Mouse (Mus musculus) kidney, postnatal 0 days (tissue): ENCODE results near the gene Fgf11. TPM values are rescaled to one million over a fixed set of nuclear protein-coding genes. Genes with fewer than 3 reads are reported as not detected.
A peak's percentile ranks its signal among the peaks of the same experiment; 100 is the strongest.

Experiments
- ATAC-seq: fragments of 200-750 bp; cut with Nextera tagmentation; replicated peaks from 2 replicates; pipeline ENCODE4 v1.8.0; 2017; ENCODE audit warnings: low read depth, moderate number of reproducible peaks, moderate TSS enrichment, moderate library complexity; ENCODE audit not compliant: low FRiP score
- DNase-seq: peaks from one replicate; pipeline ENCODE4 v3.0.0-alpha.2; 2016; ENCODE audit warnings: low spot score
- H3K27ac ChIP-seq: fragments of 300-500 bp; sonication (generic); 2 replicates; pipeline ENCODE4 v1.5.1; 2014; ENCODE audit warnings: mild to moderate bottlenecking
- H3K27me3 ChIP-seq: fragments of 300-500 bp; sonication (generic); 2 replicates; pipeline ENCODE4 v1.6.1; 2014; ENCODE audit warnings: low read length, mixed read lengths; ENCODE audit not compliant: insufficient read depth
- H3K36me3 ChIP-seq: fragments of 300-500 bp; sonication (generic); 2 replicates; pipeline ENCODE4 v1.6.1; 2014; ENCODE audit warnings: low read length, mixed read lengths; ENCODE audit not compliant: insufficient read depth
- H3K4me1 ChIP-seq: fragments of 300-500 bp; sonication (generic); replicated peaks from 2 replicates; pipeline ENCODE4 v1.6.1; 2014; ENCODE audit warnings: antibody characterized with exemption, low read length, mixed read lengths; ENCODE audit not compliant: insufficient read depth
- H3K4me2 ChIP-seq: fragments of 300-500 bp; sonication (generic); 2 replicates; pipeline ENCODE4 v1.6.1; 2014; ENCODE audit warnings: mild to moderate bottlenecking, low read length, moderate library complexity, mixed read lengths
- H3K4me3 ChIP-seq: fragments of 300-500 bp; sonication (generic); replicated peaks from 2 replicates; pipeline ENCODE4 v1.5.1; 2014; ENCODE audit warnings: low read depth, low read length
- H3K9ac ChIP-seq: fragments of 300-500 bp; sonication (generic); 2 replicates; pipeline ENCODE4 v1.6.1; 2014; ENCODE audit warnings: low read depth, low read length
- H3K9me3 ChIP-seq: fragments of 300-500 bp; sonication (generic); replicated peaks from 2 replicates; pipeline ENCODE4 v1.6.1; 2016; ENCODE audit warnings: low read length, inconsistent platforms, mixed read lengths
- CTCF ChIP-seq: IDR thresholded peaks from 2 replicates; pipeline ENCODE4 v1.5.1; 2016; ENCODE audit warnings: antibody characterized with exemption, low read depth, mild to moderate bottlenecking, moderate library complexity
- WGBS: fragments of 180-500 bp; shearing (Covaris S2); extraction: QIAGEN DNeasy Blood & Tissue Kit; methylation state at CpG from one replicate; pipeline ENCODE4 v1.1.7; 2014; 5-methylcytosine and 5-hydroxymethylcytosine counted together
- polyA plus RNA-seq: library from polyadenylated mRNA; unstranded; fragments of >200 nt; fragmentation: Nextera tagmentation; extraction: Ambion mirVana; gene quantifications from 2 replicates; pipeline ENCODE4 v1.2.1, GENCODE M21; 2015

Fgf11 gene
- polyA plus RNA-seq, 1 experiment from 2014 or later, result 0.63 TPM

GRCm38 (mm10) chr11:69800392-69801197 is 1.1 kb downstream of the Fgf11 start:
- H3K9me3 ChIP-seq, result no peaks in the 10 kb centered on the region
- peaks cover 50% of the 10 kb centered on the region for H3K4me1 ChIP-seq
- 0 out of 2 replicates have a peak, but pooled peaks cover 1% of the 10 kb centered on the region for H3K27me3 ChIP-seq

DNA sequence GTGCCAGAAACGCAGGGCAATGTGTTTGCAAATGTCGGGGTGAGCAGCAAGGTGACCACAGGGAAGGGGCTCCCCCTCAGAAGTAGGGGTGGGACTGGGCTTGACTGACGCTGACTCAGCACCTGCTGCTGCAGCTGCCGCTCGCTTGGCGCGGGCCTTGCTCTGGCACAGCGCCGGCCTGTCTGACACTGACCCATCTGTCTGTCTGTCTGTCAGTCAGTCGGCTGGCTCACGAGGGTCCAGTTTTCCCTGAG is 1.6 kb downstream of the Fgf11 start:
- ATAC-seq (no peak), DNase-seq (no peak)
- H3K27me3 ChIP-seq, result no peaks in the 10 kb centered on the region
- peak overlapping the region; percentile 68; the same call in 1 of the 2 replicates for H3K9ac ChIP-seq
- H3K4me1 ChIP-seq, result peaks cover 50% of the 10 kb centered on the region
- peak overlapping the region; percentile 93 for H3K4me2 ChIP-seq
- no peaks in the 10 kb centered on the region for H3K36me3 ChIP-seq
- no peaks in the 10 kb centered on the region for H3K9me3 ChIP-seq
- TF ChIP-seq CTCF, result no peak
- H3K4me3 ChIP-seq, result peak overlapping the region; percentile 47
- H3K27ac ChIP-seq, result no peak overlapping the region
- WGBS, result 3% methylated on average over 11 of the region's 11 CpGs

More at GRCm38 (mm10) chr11:69800392-69801197, 1.1 kb downstream of the Fgf11 start:
- under 1% methylated on average over 34 of the region's 36 CpGs for WGBS
- H3K27ac ChIP-seq, result 0 out of 2 replicates have a peak overlapping the region, but pooled peaks have one; percentile 31
- H3K4me2 ChIP-seq, result peak overlapping the region; percentile 93
- ATAC-seq, result peak; percentile 48
- H3K9ac ChIP-seq, result peak overlapping the region; percentile 68
- TF ChIP-seq CTCF, result no peak
- DNase-seq, result peak; percentile 91
- peak overlapping the region; percentile 47 for H3K4me3 ChIP-seq
- H3K36me3 ChIP-seq, result no peaks in the 10 kb centered on the region

- Histone ChIP-seq H3K9ac (no peak overlapping the region), H3K4me2 (peak overlapping the region; percentile 93), H3K9me3 (no peaks in the 10 kb centered on the region), H3K4me3 (no peak overlapping the region), H3K36me3 (no peaks in the 10 kb centered on the region), H3K27ac (no peak overlapping the region), H3K27me3 (no peaks in the 10 kb centered on the region), H3K4me1 (peaks cover 45% of the 10 kb centered on the region)
- ATAC-seq (no peak), DNase-seq (no peak)
- WGBS, result 21% methylated on average over 12 of the region's 12 CpGs
- TF ChIP-seq CTCF, result no peak
These were observed 2.1 kb downstream of the Fgf11 start for GRCm38 (mm10) chr11:69799394-69800137.

GRCm38 (mm10) chr11:69797924-69798323 is 3.7 kb downstream of the Fgf11 start:
- Histone ChIP-seq H3K27me3 (no peaks in the 10 kb centered on the region), H3K36me3 (no peaks in the 10 kb centered on the region), H3K9ac (no peak overlapping the region), H3K27ac (no peak overlapping the region), H3K9me3 (no peaks in the 10 kb centered on the region), H3K4me2 (no peak overlapping the region), H3K4me3 (no peak overlapping the region), H3K4me1 (peaks cover 31% of the 10 kb centered on the region)
- no peak for TF ChIP-seq CTCF
- ATAC-seq (no peak), DNase-seq (no peak)
- WGBS, result 83% methylated on average over 7 of the region's 7 CpGs

- DNase-seq (no peak), ATAC-seq (no peak)
- Histone ChIP-seq H3K4me1 (peaks cover 18% of the 10 kb centered on the region), H3K36me3 (no peaks in the 10 kb centered on the region), H3K27ac (no peak overlapping the region), H3K4me2 (peak overlapping the region; percentile 95), H3K4me3 (peak overlapping the region; percentile 50), H3K9ac (peak overlapping the region; percentile 67; the same call in 1 of the 2 replicates), H3K27me3 (no peaks in the 10 kb centered on the region), H3K9me3 (no peaks in the 10 kb centered on the region)
- TF ChIP-seq CTCF, result no peak
- WGBS, result 2% methylated on average over 13 of the region's 13 CpGs
These were observed 5.6 kb downstream of the Fgf11 start for GRCm38 (mm10) chr11:69795983-69796435.

DNA sequence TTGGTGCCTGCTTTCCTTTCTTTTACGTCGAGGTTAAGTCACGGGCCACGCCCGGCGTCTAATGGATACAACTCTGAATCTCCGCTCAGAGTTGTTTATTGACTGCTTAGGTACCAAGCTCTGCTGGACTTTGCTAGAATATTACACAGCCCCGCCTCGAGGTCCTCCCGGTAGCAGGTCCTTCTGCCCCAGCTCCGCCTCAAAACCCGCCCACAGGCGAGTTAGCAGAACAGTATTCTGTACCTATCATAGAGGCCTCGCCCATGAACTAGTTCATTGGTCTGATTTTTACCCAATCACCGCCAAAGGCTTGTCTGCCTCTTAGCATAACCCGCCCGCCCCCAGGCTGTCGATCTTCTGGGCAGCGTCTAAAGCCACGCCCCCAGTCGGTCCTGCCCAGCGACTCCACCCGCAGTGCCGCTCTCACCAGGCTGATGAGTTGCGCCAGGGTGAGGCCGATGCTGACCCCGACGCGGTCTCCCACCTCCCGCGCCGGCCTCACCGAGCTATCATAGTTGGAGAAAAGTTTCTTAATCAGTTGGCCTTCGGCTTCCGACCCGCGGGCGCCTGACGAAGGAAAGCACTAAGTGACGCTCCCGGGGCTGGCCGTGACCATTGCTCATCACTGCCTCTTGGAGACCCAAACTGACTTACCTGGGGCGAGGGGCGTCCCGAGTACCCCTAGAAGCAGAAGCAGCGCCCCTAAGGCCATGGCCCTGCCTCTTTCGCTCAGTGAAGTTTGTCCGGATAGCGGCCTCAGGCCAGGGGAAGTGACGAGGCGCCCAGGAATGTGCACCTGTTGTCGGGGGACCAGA is 6.3 kb downstream of the Fgf11 start, which contains the start of gene Chrnb1:
Gene Chrnb1, minus strand, starts transcription at position 776 of the 815 bp plus-strand sequence.
- H3K27ac ChIP-seq, result peak within 1 kb of the TSS; percentile 54
- ATAC-seq, result peak; percentile 96

More for the DNA sequence above, 6.3 kb downstream of the Fgf11 start, which contains the start of gene Chrnb1:
- Histone ChIP-seq H3K9ac (peak within 1 kb of the TSS; percentile 67), H3K9me3 (no peaks in the 10 kb centered on the region), H3K36me3 (no peaks in the 10 kb centered on the region), H3K27me3 (no peaks in the 10 kb centered on the region), H3K4me2 (peak within 1 kb of the TSS; percentile 95), H3K4me1 (peaks cover 13% of the 10 kb centered on the region), H3K4me3 (peak within 1 kb of the TSS; percentile 50)
- TF ChIP-seq CTCF, result no peak; the same call in 1 of the 2 replicates
- WGBS, result 1% methylated on average over 52 of the region's 52 CpGs
- peak; percentile 99 for DNase-seq
